Mouse (Mus musculus): Measurements from ENCODE around the gene Vmn1r213.

GRCm38 (mm10) chr13:23007356-23007755 is at the start of gene Vmn1r213:
- TF ChIP-seq CTCF (conservative IDR thresholded peaks at IDR 0.05 in 1 of 2, IDR thresholded peaks at IDR 0.05 in 1 of 2; ENCODE audit: low read depth in 2 of 2, low read length in 2 of 2) (no peak), MYC (IDR thresholded peaks at IDR 0.05; ENCODE audit: low read depth, low read length) (no peak), ELF1 (IDR thresholded peaks at IDR 0.05; ENCODE audit: low read depth, low read length) (no peak), ZKSCAN1 (IDR thresholded peaks at IDR 0.05; ENCODE audit: borderline replicate concordance, low read depth, low read length) (no peak), MAFK (IDR thresholded peaks at IDR 0.05; ENCODE audit: insufficient replicate concordance, low read length) (no peak), ZC3H11A (IDR thresholded peaks at IDR 0.05; ENCODE audit: low read depth, low read length) (no peak), USF2 (conservative IDR thresholded peaks at IDR 0.05; ENCODE audit: low read depth, low read length) (no peak), CHD2 (IDR thresholded peaks at IDR 0.05; ENCODE audit: low read length) (no peak)

Data from CH12.LX (cell line).